Mouse (Mus musculus): Measurements from ENCODE around the gene Glis3. TPM values are rescaled to one million over a fixed set of nuclear protein-coding genes. Genes with fewer than 3 reads are reported as not detected.

Glis3 gene
- total RNA-seq, 2 experiments from 2014 or later = 0.92 to 1.8 TPM

GRCm38 (mm10) chr19:28473621-28474020, 206.3 kb downstream of the Glis3 start:
- no peak for DNase-seq

GRCm38 (mm10) chr19:28471144-28471543, 208.7 kb downstream of the Glis3 start:
- DNase-seq = no peak

- no peak for DNase-seq
These were observed 214.1 kb downstream of the Glis3 start for GRCm38 (mm10) chr19:28465779-28466178.

- no peak for DNase-seq
These were observed 225.5 kb downstream of the Glis3 start for GRCm38 (mm10) chr19:28454331-28454730.

- DNase-seq = no peak
These were observed 226.8 kb downstream of the Glis3 start for GRCm38 (mm10) chr19:28452951-28453520.

- no peak for DNase-seq
These were observed 231.1 kb downstream of the Glis3 start for GRCm38 (mm10) chr19:28448811-28449210.

- DNase-seq = no peak
These were observed 237.7 kb downstream of the Glis3 start for GRCm38 (mm10) chr19:28442161-28442560.

GRCm38 (mm10) chr19:28436457-28437148, 243.3 kb downstream of the Glis3 start:
- DNase-seq = peak; percentile 41 to 50

GRCm38 (mm10) chr19:28428220-28428816, 251.6 kb downstream of the Glis3 start:
- no peak for DNase-seq

DNA sequence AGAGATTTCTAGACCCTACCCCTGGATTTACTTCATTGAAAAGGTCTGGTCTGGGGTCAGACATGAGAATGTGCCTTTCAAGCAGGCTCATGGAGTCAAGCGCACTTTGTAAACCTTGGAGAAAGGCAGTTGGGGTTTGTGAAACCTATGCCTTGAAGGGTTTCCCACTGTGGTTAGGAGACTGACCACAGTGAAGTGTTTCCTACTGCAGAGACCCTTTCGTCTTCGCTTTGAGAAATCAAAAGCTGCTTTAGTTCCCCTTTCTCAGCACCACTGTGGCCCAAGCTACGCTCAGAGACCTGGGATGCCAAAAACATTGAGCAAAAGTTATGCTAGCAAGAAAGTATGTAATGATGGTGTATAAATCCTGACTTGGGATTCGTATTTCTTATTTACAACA, 255.7 kb downstream of the Glis3 start:
- DNase-seq = no peak

GRCm38 (mm10) chr19:28422939-28423338, 256.9 kb downstream of the Glis3 start:
- DNase-seq = peak; percentile 29 to 33

- DNase-seq = no peak
These were observed 263.8 kb downstream of the Glis3 start for GRCm38 (mm10) chr19:28416069-28416468.

GRCm38 (mm10) chr19:28408787-28409186, 271.1 kb downstream of the Glis3 start:
- DNase-seq = no peak

DNA sequence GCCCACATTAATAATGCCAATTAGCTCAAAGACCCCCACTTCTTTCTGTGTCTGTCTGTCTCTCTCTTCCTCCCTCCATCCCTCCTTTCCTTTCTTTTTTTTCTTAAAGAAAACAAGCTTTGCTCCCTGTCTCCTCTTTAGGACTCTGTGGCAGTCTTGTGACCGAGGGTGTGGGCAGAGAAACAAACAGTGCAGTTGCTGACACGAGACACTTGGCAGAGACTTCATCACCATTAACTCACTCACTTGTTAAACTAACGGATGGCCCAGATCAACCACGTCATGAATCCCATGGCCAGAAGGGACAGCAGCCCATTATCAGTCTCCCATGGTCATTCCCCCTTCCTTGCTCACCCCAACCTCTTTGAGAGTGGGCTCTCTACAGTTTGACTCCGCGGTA, 276.9 kb downstream of the Glis3 start:
- no peak for DNase-seq

DNA sequence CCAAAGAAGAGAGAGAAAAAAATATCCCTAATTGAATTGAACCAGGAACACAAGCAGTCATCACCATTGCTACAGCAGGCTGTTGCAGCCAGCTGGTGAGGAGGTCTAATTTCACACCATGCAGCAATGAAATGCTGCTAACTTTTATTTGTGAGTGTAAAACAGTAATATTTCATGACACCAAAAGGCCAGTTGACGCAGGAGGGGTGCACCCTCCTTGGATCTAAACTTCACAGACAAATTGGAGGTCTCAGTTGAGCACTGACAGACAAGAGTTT, 284.4 kb downstream of the Glis3 start:
- no peak for DNase-seq

DNA sequence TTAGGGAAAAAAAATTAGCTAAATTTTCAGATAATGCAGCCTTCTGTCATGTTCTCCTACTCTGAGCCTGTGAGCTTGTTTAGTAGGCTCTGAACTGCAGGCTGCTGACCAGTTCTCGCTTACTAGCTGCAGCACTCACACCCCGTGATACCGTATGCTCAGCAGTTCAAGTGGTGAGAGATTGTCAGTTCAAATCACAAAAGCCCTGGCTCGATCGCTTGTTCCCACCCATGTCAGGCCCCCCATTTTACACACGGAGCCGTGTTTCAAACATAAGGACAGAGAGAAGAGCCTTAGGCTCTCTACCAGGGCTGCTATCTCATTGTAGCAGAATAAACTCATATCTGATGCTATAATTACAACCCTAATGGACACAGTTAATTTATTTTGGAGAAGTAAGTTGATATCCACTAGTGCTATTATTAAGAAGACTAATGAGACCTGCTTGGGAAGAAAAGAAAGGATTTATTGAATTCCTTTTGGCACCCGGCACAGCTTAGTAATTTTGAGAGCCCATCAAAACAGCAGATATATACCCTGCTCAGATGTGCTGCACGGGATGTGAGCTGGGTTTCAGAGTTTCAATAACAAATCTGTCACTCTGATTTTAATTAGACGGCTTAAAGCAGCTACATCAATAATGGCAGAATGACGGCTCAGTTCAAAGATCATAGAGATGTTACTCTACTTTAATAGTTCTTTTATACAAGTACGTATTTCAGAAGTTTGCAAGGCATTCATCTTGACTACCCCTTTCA, 284.9 kb downstream of the Glis3 start:
- no peak for DNase-seq

DNA sequence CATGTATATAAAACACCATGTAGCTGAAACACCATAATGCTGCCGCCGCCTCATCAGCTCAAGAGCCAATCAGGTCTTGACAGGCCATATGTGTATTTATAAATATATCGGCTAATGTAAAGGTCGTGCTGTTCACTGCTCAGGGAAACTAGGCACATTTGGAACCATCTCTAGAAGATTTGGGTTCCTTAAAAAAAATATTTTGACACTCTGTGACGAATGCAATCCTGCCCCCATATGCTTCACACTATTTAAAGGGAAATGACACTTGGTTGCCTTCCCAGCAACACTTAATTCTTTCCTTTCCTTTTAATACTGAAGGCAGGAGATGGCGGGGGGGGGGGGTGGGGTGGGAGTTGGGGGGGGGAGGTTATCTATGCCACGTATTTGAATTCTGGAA, 286.1 kb downstream of the Glis3 start:
- DNase-seq = no peak

DNA sequence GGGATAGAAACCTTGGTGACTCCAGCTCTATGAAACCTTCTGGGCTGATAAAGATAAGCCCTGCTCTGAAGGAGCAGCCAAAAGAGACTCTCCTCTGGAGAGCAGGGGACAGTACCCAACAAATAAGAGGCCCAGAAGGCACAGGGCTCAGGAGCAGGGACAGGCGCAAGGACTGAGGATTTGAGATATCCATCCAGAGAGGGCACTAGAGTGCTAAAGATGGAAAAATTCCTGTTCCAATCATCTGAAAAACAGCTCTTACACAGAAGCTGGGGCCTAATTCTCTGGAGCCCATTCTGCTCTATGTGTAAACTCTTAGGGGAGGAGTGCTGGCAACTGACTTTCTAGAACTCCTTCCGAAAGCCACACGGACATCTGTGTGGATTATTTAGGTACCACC, 287.0 kb downstream of the Glis3 start:
- DNase-seq = no peak

DNA sequence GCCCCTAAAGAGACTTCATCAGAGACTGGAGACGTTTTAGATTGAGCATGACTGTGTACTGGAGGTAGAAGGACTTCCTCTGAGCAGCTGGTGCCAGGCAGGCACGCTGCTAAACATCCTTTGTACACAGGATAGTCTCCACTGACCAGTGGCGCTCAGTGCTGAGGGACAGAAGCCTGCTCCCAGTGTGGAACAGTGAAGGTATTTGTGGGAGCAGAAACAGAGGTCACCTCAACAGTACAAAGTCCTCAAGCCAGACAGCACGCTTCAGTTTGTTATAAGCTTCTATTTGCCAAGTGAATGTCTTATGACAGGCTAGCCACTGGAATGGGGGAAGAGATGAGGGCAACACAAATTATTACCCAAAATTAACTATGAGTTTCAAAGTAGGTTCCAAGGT, 289.0 kb downstream of the Glis3 start:
- no peak for DNase-seq

GRCm38 (mm10) chr19:28389146-28389545, 290.7 kb downstream of the Glis3 start:
- DNase-seq = no peak

DNA sequence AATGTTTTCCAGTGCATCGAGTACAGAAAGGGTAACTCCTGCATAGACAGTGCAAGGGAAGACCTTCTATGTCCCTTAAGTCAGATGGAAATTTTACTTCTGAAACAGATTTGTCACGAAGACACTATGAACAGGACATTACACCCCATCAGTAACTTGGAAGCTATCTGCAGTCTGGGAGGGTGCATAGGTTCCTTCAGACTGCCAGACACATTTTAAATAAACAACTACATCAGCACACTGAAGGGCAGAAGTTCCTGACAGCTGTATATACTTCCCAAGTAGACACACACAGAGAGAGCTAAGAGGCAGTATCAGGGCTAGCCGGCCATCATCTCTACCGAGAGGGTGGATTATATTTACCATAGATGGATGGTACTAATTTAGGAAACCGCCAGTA, 296.5 kb downstream of the Glis3 start:
- no peak for DNase-seq

- no peak for DNase-seq
These were observed 297.5 kb downstream of the Glis3 start for GRCm38 (mm10) chr19:28382168-28382911.

DNA sequence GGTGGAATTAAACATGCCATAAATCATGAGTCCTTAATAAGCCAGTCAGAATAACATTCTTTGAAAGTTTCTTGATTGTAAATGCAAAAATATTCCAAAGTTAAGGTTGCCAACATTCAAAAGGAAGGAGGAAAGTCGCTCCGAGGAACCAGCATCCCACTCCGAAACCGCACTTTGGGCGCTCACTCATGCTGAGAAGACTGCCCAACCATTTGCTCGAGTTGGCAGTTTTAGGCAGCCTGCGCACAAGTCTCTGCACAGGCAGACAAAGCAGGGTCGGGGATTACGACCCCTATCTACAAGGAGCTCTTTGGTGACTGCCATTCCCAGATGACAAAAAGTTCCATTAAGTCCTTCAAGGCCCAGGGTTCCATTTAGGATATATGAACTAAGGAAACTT, 298.4 kb downstream of the Glis3 start:
- no peak for DNase-seq

All from heart, adult 18-20 months (tissue).